Mouse (Mus musculus): ENCODE measurements around the gene Styk1.
A peak's percentile ranks its signal among the peaks of the same experiment; 100 is the strongest.
"Not testable (repeated sequence)": the region's sequence is repeated elsewhere in the genome, so short reads cannot be mapped to it uniquely, and the experiment has no call there.

Gene Styk1

DNA sequence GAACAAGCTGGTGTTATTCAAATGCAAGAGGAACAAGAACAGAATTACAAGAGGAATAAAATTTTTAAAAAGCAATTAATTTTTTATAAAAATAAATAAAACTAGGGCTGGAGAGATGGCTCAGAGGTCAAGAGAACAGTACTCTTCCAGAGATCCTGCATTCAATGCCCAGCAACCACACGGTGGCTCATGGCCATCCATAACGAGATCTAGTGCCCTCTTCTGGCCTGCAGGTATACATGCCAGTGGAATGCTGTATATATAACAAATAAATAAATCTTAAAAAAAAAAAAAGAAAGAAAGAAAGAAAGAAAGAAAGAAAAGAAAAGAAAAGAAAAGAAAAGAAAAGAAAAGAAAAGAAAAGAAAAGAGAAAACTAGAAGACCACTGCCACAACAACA lies 63.0 kb downstream of the Styk1 start:
- peak; percentile 49 for DNase-seq

DNA sequence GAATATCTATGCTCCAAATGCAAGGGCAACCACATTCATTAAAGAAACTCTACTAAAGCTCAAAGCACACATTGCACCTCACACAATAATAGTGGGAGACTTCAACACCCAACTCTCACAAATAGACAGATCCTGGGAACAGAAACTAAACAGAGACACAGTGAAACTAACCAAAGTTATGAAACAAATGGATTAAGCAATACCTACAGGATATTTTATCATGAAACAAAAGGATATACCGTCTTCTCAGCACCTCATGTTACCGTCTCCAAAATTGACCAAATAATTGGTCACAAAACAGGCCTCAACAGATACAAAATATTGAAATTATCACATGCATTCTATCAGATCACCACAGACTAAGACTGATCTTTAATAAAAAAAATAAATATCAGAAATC lies 75.2 kb downstream of the Styk1 start:
- not testable (repeated sequence) for DNase-seq

DNA sequence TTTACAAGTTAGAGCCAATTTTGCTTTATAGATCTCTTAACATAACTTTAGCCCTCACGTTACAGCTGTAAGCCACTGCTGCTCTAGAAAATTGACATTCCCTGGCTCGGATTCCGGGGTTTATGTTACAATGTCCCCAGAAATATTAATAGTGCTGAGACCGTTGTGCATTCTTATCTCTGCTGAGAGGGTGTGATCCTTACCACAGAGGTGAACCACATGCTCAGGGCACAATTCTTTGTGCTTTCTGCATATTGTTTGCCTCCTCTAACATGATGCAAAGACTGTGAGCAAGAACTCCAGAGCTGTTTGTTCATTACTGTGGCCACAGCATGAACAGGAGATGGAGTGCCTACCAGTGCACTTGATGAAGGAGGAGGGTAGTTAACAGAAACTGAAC lies 76.7 kb downstream of the Styk1 start:
- no peak for DNase-seq

GRCm38 (mm10) chr6:131272311-131272710 lies 81.1 kb downstream of the Styk1 start:
- DNase-seq, result no peak

DNA sequence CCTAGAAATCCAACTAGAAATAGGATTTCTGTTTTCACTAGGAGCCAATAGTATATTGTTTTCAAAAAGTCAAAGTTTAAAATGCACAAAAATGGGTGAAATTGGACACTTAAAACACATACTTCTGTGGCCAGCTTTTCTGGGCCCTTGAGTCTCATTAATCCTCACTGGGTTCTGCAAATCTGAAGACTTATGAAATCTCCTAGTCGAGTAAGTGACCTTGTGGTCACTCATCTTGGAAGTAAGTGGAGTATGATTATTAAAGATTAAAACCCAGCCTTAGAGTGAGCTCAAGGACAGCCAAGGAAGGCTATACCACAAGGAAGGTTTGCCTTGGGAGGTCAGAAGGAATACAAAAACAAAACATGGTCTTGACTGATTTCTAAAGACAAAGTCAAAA lies 83.1 kb downstream of the Styk1 start:
- DNase-seq, result no peak

DNA sequence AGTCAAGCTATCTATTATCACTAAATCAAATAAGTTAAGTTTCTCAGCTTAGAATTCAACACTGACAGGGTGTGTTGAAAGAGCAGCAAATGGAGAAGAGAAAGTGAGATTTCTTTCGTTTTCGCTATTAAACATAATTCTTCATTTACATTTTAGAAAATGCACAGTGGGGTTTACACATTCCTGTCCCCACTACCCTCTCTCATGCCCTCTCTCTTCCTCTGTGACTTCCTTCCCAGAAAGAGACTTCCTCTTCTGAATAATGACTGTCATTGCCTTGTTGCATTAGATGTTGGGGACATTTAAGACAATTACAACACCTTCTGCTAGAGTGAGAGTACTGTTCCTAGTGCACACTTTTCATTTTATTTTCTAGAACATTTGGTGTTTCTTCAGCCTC lies 83.8 kb downstream of the Styk1 start:
- DNase-seq, result no peak

DNA sequence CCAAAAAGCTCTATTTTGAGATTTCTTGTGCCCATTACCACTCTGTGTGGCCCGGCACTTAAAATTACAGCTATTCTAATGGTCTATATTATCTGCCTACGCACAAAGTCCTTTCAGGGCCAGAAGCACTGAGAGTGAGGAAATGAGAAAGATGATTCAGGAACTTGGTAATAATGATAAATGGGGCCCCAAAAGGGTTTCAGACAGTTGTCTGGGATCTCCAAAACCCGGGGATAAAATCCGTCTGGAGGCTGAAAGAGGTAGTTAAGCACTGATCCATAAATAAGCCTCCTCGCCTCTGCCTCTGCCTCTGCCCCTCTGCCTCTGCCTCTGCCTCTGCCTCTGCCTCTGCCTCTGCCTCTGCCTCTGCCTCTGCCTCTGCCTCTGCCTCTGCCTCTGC lies 89.2 kb downstream of the Styk1 start:
- DNase-seq, result no peak

GRCm38 (mm10) chr6:131262778-131263177 lies 90.6 kb downstream of the Styk1 start:
- no peak for DNase-seq

DNA sequence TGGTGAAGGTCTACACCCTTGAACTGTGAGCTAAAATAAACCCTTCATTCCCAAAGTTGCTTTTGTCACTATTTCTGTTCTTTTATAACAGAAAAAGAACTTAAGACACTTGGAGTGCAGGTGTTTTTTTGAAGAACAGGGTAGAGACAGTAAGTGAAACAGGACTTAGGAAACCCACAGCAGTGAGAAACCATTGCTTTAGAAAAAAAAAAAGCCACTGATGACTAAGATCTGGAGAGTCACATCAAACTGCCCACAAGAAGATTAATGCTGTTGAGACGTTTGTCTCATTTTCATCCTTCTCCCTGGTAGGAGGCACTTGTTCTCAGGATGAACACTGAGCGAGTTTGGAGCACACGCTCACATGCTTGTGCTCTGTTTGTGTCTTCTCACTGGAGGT lies 91.4 kb downstream of the Styk1 start:
- DNase-seq, result no peak

Data from retina, postnatal 1 day (tissue).